Mouse (Mus musculus) limb, embryonic 11.5 days (tissue): ENCODE measurements around the gene Mbd6. TPM values are rescaled to one million over a fixed set of nuclear protein-coding genes. Genes with fewer than 3 reads are reported as not detected.
"Not testable (repeated sequence)": the region's sequence is repeated elsewhere in the genome, so short reads cannot be mapped to it uniquely, and the experiment has no call there.

Source experiments
- ATAC-seq: fragments of 200-750 bp; cut with Nextera tagmentation; 2 replicates; pipeline ENCODE4 v1.8.0; 2017; ENCODE audit warnings: low read depth; ENCODE audit not compliant: insufficient number of reproducible peaks, low FRiP score, low TSS enrichment
- DNase-seq: peaks from one replicate; pipeline ENCODE4 v3.0.0-alpha.2; 2015; ENCODE audit warnings: low spot score
- H3K27ac ChIP-seq: fragments of 300-500 bp; sonication (generic); replicated peaks from 2 replicates; pipeline ENCODE4 v1.5.1; 2014; ENCODE audit warnings: low read depth, mild to moderate bottlenecking, low read length
- H3K27me3 ChIP-seq: fragments of 300-500 bp; sonication (generic); 2 replicates; pipeline ENCODE4 v1.6.1; 2014; ENCODE audit warnings: mild to moderate bottlenecking, low read length, mixed read lengths; ENCODE audit not compliant: control insufficient read depth, insufficient read depth
- H3K36me3 ChIP-seq: fragments of 300-500 bp; sonication (generic); 2 replicates; pipeline ENCODE4 v1.6.1; 2014; ENCODE audit warnings: mild to moderate bottlenecking, low read length, moderate library complexity, mixed read lengths; ENCODE audit not compliant: control insufficient read depth, insufficient read depth
- H3K4me1 ChIP-seq: fragments of 300-500 bp; sonication (generic); 2 replicates; pipeline ENCODE4 v1.6.1; 2014; ENCODE audit warnings: low read length, mixed read lengths; ENCODE audit not compliant: control insufficient read depth, insufficient read depth
- H3K4me2 ChIP-seq: fragments of 300-500 bp; sonication (generic); 2 replicates; pipeline ENCODE4 v1.6.1; 2014; ENCODE audit warnings: low read depth, mild to moderate bottlenecking, moderate library complexity; ENCODE audit not compliant: severe bottlenecking
- H3K4me3 ChIP-seq: fragments of 300-500 bp; sonication (generic); 2 replicates; pipeline ENCODE4 v1.5.1; 2014; ENCODE audit warnings: low read depth, low read length
- H3K9ac ChIP-seq: fragments of 300-500 bp; sonication (generic); 2 replicates; pipeline ENCODE4 v1.6.1; 2014; ENCODE audit warnings: mild to moderate bottlenecking, low read length
- H3K9me3 ChIP-seq: fragments of 300-500 bp; sonication (generic); 2 replicates; pipeline ENCODE4 v1.6.1; 2016; ENCODE audit warnings: low read length; ENCODE audit not compliant: control insufficient read depth
- WGBS: fragments of 180-500 bp; shearing (Covaris S2); extraction: QIAGEN DNeasy Blood & Tissue Kit; methylation state at CpG from one replicate; pipeline ENCODE4 v1.1.7; 2014; 5-methylcytosine and 5-hydroxymethylcytosine counted together
- polyA plus RNA-seq: library from polyadenylated mRNA; unstranded; fragments of >200 nt; fragmentation: Nextera tagmentation; extraction: Ambion mirVana; gene quantifications from 2 replicates; pipeline ENCODE4 v1.2.1, GENCODE M21; 2014

Gene Mbd6
- polyA plus RNA-seq, 1 experiment from 2014 or later = 17.2 TPM

GRCm38 (mm10) chr10:127322178-127322577, 33.4 kb upstream of the Mbd6 start:
- WGBS = 66% methylated on average over 13 of the region's 13 CpGs
- Histone ChIP-seq H3K4me1 (peaks cover 13% of the 10 kb centered on the region; the same call in 1 of the 2 replicates), H3K9me3 (no peaks in the 10 kb centered on the region), H3K27me3 (peaks cover 5% of the 10 kb centered on the region; the same call in 1 of the 2 replicates), H3K36me3 (no peaks in the 10 kb centered on the region), H3K27ac (no peak overlapping the region), H3K9ac (no peak overlapping the region), H3K4me3 (no peak overlapping the region), H3K4me2 (no peak overlapping the region)
- ATAC-seq (no peak), DNase-seq (no peak)

DNA sequence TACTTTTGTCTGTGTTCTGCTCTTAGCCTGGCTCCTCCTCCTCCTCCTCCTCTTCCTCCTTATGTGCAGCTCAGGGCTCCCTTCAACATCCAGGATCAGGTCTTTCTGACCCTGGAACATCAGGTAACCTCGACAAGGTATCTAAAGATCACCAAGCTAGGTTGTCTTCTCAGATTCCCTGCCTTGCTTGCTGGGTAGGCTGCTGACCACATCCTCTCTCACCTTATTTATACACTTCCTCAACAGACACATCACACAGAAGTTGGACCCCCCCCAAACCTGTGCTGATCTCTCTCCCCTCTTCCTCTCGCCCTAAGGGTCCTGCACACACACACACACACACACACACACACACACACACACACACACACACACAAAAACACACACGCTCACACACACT, 32.8 kb upstream of the Mbd6 start, which contains the start of gene Arhgap9:
Gene Arhgap9, plus strand, starts transcription at position 344 of the 400 bp plus-strand sequence.
- Histone ChIP-seq H3K27ac (no peak within 1 kb of the TSS), H3K4me3 (no peak within 1 kb of the TSS), H3K36me3 (no peaks in the 10 kb centered on the region), H3K9ac (no peak within 1 kb of the TSS), H3K4me2 (no peak within 1 kb of the TSS), H3K9me3 (no peaks in the 10 kb centered on the region), H3K27me3 (peaks cover 3% of the 10 kb centered on the region; the same call in 1 of the 2 replicates), H3K4me1 (peaks cover 13% of the 10 kb centered on the region; the same call in 1 of the 2 replicates)
- WGBS = 83% methylated on average over 3 of the region's 3 CpGs
- DNase-seq = no peak
- no peak for ATAC-seq

- H3K4me2 ChIP-seq = no peak overlapping the region
- no peaks in the 10 kb centered on the region for H3K36me3 ChIP-seq
- WGBS = 77% methylated on average over 7 of the region's 7 CpGs
- no peak for ATAC-seq
- H3K4me3 ChIP-seq = no peak overlapping the region
- H3K4me1 ChIP-seq = no peaks in the 10 kb centered on the region
- H3K27ac ChIP-seq = no peak overlapping the region
- H3K27me3 ChIP-seq = no peaks in the 10 kb centered on the region
- DNase-seq = no peak
- H3K9ac ChIP-seq = no peak overlapping the region
- H3K9me3 ChIP-seq = no peaks in the 10 kb centered on the region
Measured at GRCm38 (mm10) chr10:127319969-127320368, 31.2 kb upstream of the Mbd6 start.

GRCm38 (mm10) chr10:127318009-127318408, 29.2 kb upstream of the Mbd6 start:
- Histone ChIP-seq H3K9ac (no peak overlapping the region), H3K9me3 (no peaks in the 10 kb centered on the region), H3K27ac (no peak overlapping the region), H3K4me2 (no peak overlapping the region), H3K4me3 (no peak overlapping the region), H3K27me3 (no peaks in the 10 kb centered on the region), H3K4me1 (no peaks in the 10 kb centered on the region), H3K36me3 (no peaks in the 10 kb centered on the region)
- DNase-seq (no peak), ATAC-seq (no peak)
- 46% methylated on average over 4 of the region's 4 CpGs for WGBS

DNA sequence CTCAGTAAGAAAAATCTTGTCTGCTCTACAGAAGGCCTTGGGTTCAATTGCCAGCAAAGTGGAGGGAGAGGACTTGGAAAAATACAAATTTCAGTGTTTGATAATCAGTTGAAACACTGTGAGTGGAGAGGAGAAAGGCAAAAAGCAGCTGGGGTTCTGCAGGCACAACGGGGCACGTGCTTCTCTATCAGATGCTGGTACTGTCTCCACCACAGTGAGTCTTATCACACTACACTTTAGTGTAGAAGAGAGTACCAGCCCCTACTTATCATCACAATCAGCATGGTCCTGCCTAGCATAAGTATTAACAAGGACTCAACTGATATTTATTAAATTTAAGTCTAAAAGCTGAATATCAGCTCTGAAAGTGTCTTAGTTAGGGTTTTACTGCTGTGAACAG, 28.5 kb upstream of the Mbd6 start:
- Histone ChIP-seq H3K4me1 (no peaks in the 10 kb centered on the region), H3K9ac (no peak overlapping the region), H3K9me3 (no peaks in the 10 kb centered on the region), H3K36me3 (no peaks in the 10 kb centered on the region), H3K4me2 (no peak overlapping the region), H3K4me3 (no peak overlapping the region), H3K27ac (no peak overlapping the region), H3K27me3 (no peaks in the 10 kb centered on the region)
- no peak for ATAC-seq
- 87% methylated on average over 2 of the region's 2 CpGs for WGBS
- no peak for DNase-seq

DNA sequence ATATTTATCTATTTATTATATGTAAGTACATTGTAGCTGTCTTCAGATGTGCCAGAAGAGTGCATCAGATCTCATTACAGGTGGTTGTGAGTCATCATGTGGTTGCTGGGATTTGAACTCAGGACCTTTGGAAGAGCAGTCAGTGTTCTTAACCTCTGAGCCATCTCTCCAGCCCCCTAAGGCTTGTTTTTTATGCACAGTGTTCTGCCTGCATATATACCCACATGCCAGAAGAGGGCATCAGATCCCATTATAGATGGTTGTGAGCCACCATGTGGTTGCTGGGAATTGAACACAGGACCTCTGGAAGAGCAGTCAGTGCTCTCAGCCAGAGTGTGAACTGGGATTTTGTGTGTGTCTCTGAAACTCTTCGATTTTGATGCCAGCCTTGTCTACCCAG, 26.1 kb upstream of the Mbd6 start:
- not testable (repeated sequence) for H3K4me2 ChIP-seq, H3K4me3 ChIP-seq, DNase-seq, H3K4me1 ChIP-seq, H3K9ac ChIP-seq, H3K27ac ChIP-seq, H3K9me3 ChIP-seq, ATAC-seq, H3K27me3 ChIP-seq, H3K36me3 ChIP-seq
- 76% methylated on average over 1 of the region's 1 CpGs for WGBS

DNA sequence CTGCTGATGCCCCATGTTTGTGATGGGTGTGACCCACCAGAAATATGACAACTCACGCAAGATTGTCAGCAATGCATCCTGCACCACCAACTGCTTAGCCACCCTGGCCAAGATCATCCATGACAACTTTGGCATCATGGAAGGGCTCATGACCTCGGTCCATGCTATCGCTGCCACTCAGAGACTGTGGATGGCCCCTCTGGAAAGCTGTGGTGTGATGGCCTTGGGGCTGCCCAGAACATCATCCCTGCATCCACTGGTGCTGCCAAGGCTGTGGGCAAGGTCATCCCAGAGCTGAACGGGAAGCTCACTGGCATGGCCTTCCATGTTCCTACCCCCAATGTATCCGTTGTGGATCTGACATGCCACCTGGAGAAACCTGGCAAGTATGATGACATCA, 24.7 kb upstream of the Mbd6 start:
- not testable (repeated sequence) for H3K9ac ChIP-seq, H3K36me3 ChIP-seq, ATAC-seq, H3K27me3 ChIP-seq, H3K4me3 ChIP-seq, H3K27ac ChIP-seq, H3K4me1 ChIP-seq, DNase-seq, H3K4me2 ChIP-seq, H3K9me3 ChIP-seq
- WGBS = 91% methylated on average over 5 of the region's 5 CpGs

DNA sequence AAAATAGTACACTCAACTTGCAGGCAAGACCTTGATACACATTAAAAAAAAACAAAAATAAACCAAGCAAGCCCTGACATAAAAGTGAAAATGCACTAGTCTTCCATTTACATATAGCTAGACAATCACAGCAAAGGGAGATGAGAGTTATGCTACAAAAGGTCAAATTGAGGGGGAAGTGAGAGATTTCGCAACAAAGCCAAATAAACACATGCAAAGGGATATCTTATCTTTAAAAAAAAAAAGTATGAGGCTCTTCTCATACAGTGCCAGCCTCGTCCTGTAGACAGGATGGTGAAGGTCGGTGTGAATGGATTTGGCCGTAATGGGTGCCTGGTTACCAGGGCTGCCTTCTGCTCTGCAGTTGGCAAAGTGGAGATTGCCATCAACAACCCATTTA, 24.0 kb upstream of the Mbd6 start:
- Histone ChIP-seq H3K4me3 (no peak overlapping the region), H3K9ac (no peak overlapping the region), H3K27ac (no peak overlapping the region), H3K36me3 (peaks cover 5% of the 10 kb centered on the region; the same call in 1 of the 2 replicates), H3K4me2 (no peak overlapping the region), H3K4me1 (peaks cover 6% of the 10 kb centered on the region; the same call in 1 of the 2 replicates), H3K9me3 (no peaks in the 10 kb centered on the region), H3K27me3 (no peaks in the 10 kb centered on the region)
- ATAC-seq (no peak), DNase-seq (no peak)
- WGBS = 84% methylated on average over 4 of the region's 4 CpGs

DNA sequence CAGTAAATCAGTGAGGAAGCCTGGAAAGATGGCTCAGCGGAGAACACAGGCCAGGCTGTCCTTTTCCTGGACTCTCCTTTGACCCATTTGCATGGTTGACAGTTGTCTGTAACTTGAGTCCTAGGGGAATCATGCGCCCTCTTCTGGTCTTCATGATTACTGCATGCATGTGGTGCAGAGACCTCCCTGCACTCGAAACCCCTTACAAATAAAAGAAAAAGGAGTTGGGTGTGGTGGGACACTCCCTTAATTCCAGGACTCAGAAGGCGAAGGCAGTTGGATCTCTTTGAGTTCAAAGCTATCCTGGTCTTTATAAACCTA, 23.5 kb upstream of the Mbd6 start:
- Histone ChIP-seq H3K4me2 (peak overlapping the region; percentile 74), H3K27ac (no peak overlapping the region), H3K9me3 (no peaks in the 10 kb centered on the region), H3K4me1 (peaks cover 6% of the 10 kb centered on the region; the same call in 1 of the 2 replicates), H3K36me3 (peaks cover 8% of the 10 kb centered on the region), H3K9ac (0 out of 2 replicates have a peak overlapping the region, but pooled peaks have one; percentile 0), H3K4me3 (peak overlapping the region; percentile 69), H3K27me3 (no peaks in the 10 kb centered on the region)
- DNase-seq = peak; percentile 94
- under 1% methylated on average over 4 of the region's 4 CpGs for WGBS
- peak; percentile 4; the same call in 1 of the 2 replicates for ATAC-seq
